Mouse (Mus musculus) kidney, adult 2 months (tissue): Measurements from ENCODE around the gene Mpp3.

Source experiments
- CTCF ChIP-seq: fragments of 200-500 bp; conservative IDR thresholded peaks from 2 replicates; pipeline ENCODE4 v1.5.1; 2011; ENCODE audit warnings: low read depth, mild to moderate bottlenecking, control low read depth, low read length, moderate library complexity, mixed read lengths; ENCODE audit not compliant: insufficient read depth, insufficient read length
- POLR2A ChIP-seq: fragments of 200-500 bp; IDR thresholded peaks from one replicate; pipeline ENCODE4 v1.6.1; 2011; ENCODE audit warnings: low read depth, low read length, control low read depth

- TF ChIP-seq CTCF: no peak
- no peak for TF ChIP-seq POLR2A
Observed at GRCm38 (mm10) chr11:102044691-102045212, 16.5 kb upstream of the Mpp3 start.
